Mouse (Mus musculus): ENCODE data around the gene Ehhadh. TPM values are rescaled to one million over a fixed set of nuclear protein-coding genes. Genes with fewer than 3 reads are reported as not detected.

Gene Ehhadh
- polyA plus RNA-seq (2021; fragmentation: Nextera tagmentation): 1.0 and 1.6 TPM in 2 replicates
- long read RNA-seq, experiment 1, transcript Ehhadh-201 (7 exons, 2,981 nt): major isoform, 11 of 19 reads
- long read RNA-seq, experiment 1, partial matches to known transcripts: 4 of 19 reads
- long read RNA-seq, experiment 1, other reads (novel, unspliced or antisense): 4 of 19 reads
- long read RNA-seq, experiment 2, partial matches to known transcripts: 0 of 1 reads
- long read RNA-seq, experiment 2, other reads (novel, unspliced or antisense): 1 of 1 reads

GRCm38 (mm10) chr16:21787516-21788353 is at the start of gene Ehhadh:
Ehhadh (minus strand) TSS chr16:21787807.

GRCm38 (mm10) chr16:21793875-21794696 is 6.5 kb upstream of the Ehhadh start, which contains the start of gene Map3k13:
Map3k13 (plus strand) TSS chr16:21794346.

Other genes starting within 250 kb of the Ehhadh start
- 11.5 and 12.2 TPM in 2 replicates for gene 2510009E07Rik, start 93.1 kb downstream of the Ehhadh start, polyA plus RNA-seq (2021; fragmentation: Nextera tagmentation)
- gene Map3k13, start 6.5 kb upstream of the Ehhadh start, polyA plus RNA-seq (2021; fragmentation: Nextera tagmentation): 2.4 and 2.8 TPM in 2 replicates
- 19.8 and 25.1 TPM in 2 replicates for gene Tmem41a, start 159.7 kb upstream of the Ehhadh start, polyA plus RNA-seq (2021; fragmentation: Nextera tagmentation)
- 0.33 and 0.64 TPM in 2 replicates for gene Liph, start 207.9 kb upstream of the Ehhadh start, polyA plus RNA-seq (2021; fragmentation: Nextera tagmentation)
- gene Senp2, start 221.7 kb upstream of the Ehhadh start, polyA plus RNA-seq (2021; fragmentation: Nextera tagmentation): 16.4 and 36.4 TPM in 2 replicates

All from left cerebral cortex, adult 6 months (tissue).